Mouse (Mus musculus) embryonic fibroblast, embryonic 13.5 days (primary cell): ENCODE measurements at regions not wholly inside any gene's neighbourhood (a gene's known extent, or its start where the extent isn't known, plus 50 kb on each side); places are given as distances from the start of the nearest gene placed in this dataset.

Experiments
- CTCF ChIP-seq: IDR thresholded peaks from 2 replicates; pipeline ENCODE4 v1.5.1; 2011; ENCODE audit warnings: mild to moderate bottlenecking, control low read depth, low read length, moderate library complexity, borderline replicate concordance; ENCODE audit not compliant: insufficient read depth
- POLR2A ChIP-seq: IDR thresholded peaks from 2 replicates; pipeline ENCODE4 v1.6.1; 2011; ENCODE audit warnings: low read depth, mild to moderate bottlenecking, control low read depth, low read length, moderate library complexity

GRCm38 (mm10) chr17:45814586-45814985 lies 80.9 kb upstream of the 1600014C23Rik start:
- TF ChIP-seq CTCF (no peak), POLR2A (no peak)
